Mouse (Mus musculus): Measurements from ENCODE around the gene Cyb561. TPM values are rescaled to one million over a fixed set of nuclear protein-coding genes. Genes with fewer than 3 reads are reported as not detected.
A peak's percentile ranks its signal among the peaks of the same experiment; 100 is the strongest.

Gene Cyb561
- polyA plus RNA-seq, 1 experiment from 2014 or later = 41.2 TPM

- Histone ChIP-seq H3K27me3 (replicated peaks) (peaks cover 31% of the 10 kb centered on the region), H3K4me1 (peaks cover 5% of the 10 kb centered on the region; the same call in 1 of the 2 replicates), H3K4me2 (no peak overlapping the region), H3K36me3 (no peaks in the 10 kb centered on the region), H3K9ac (no peak overlapping the region), H3K27ac (no peak overlapping the region), H3K4me3 (replicated peaks) (no peak overlapping the region), H3K9me3 (no peaks in the 10 kb centered on the region)
- 45% methylated on average over 1 of the region's 1 CpGs for WGBS
- no peak for ATAC-seq (ENCODE audit: insufficient read depth, low FRiP score, low read depth)
Measured at GRCm38 (mm10) chr11:105969516-105969915, 16.4 kb upstream of the Cyb561 start.

GRCm38 (mm10) chr11:105968948-105969347, 15.8 kb upstream of the Cyb561 start:
- no peak overlapping the region for H3K4me3 ChIP-seq (replicated peaks)
- 46% methylated on average over 10 of the region's 10 CpGs for WGBS
- no peak for ATAC-seq (ENCODE audit: insufficient read depth, low FRiP score, low read depth)
- peaks cover 5% of the 10 kb centered on the region; the same call in 1 of the 2 replicates for H3K4me1 ChIP-seq
- H3K27ac ChIP-seq = no peak overlapping the region
- H3K9ac ChIP-seq = no peak overlapping the region
- H3K27me3 ChIP-seq (replicated peaks) = peaks cover 31% of the 10 kb centered on the region
- no peaks in the 10 kb centered on the region for H3K9me3 ChIP-seq
- H3K4me2 ChIP-seq = no peak overlapping the region; the same call in 1 of the 2 replicates
- H3K36me3 ChIP-seq = no peaks in the 10 kb centered on the region

GRCm38 (mm10) chr11:105967741-105968574, 14.8 kb upstream of the Cyb561 start, which contains the start of gene Ace:
TSS of gene Ace (plus strand) at chr11:105967945.
- no peaks in the 10 kb centered on the region for H3K9me3 ChIP-seq
- under 1% methylated on average over 67 of the region's 76 CpGs for WGBS
- peaks cover 5% of the 10 kb centered on the region; the same call in 1 of the 2 replicates for H3K4me1 ChIP-seq

GRCm38 (mm10) chr11:105966288-105966687, 13.2 kb upstream of the Cyb561 start:
- no peak overlapping the region for H3K9ac ChIP-seq
- H3K36me3 ChIP-seq = no peaks in the 10 kb centered on the region
- no peak overlapping the region for H3K27ac ChIP-seq
- H3K4me1 ChIP-seq = peaks cover 5% of the 10 kb centered on the region; the same call in 1 of the 2 replicates
- H3K9me3 ChIP-seq = no peaks in the 10 kb centered on the region
- H3K27me3 ChIP-seq (replicated peaks) = peaks cover 31% of the 10 kb centered on the region
- ATAC-seq (ENCODE audit: insufficient read depth, low FRiP score, low read depth) = no peak
- no peak overlapping the region for H3K4me3 ChIP-seq (replicated peaks)
- WGBS = 69% methylated on average over 4 of the region's 4 CpGs
- no peak overlapping the region for H3K4me2 ChIP-seq

More at GRCm38 (mm10) chr11:105967741-105968574, 14.8 kb upstream of the Cyb561 start, which contains the start of gene Ace:
- no peaks in the 10 kb centered on the region for H3K36me3 ChIP-seq
- H3K4me2 ChIP-seq = peak within 1 kb of the TSS; percentile 99
- no peak within 1 kb of the TSS for H3K27ac ChIP-seq
- H3K4me3 ChIP-seq (replicated peaks) = peak within 1 kb of the TSS; percentile 56
- H3K9ac ChIP-seq = 0 out of 2 replicates have a peak within 1 kb of the TSS, but pooled peaks have one; percentile 6
- 0 out of 2 replicates have a peak, but pooled peaks have one; percentile 41 for ATAC-seq (ENCODE audit: insufficient read depth, low FRiP score, low read depth)
- peaks cover 31% of the 10 kb centered on the region for H3K27me3 ChIP-seq (replicated peaks)

GRCm38 (mm10) chr11:105964691-105965090, 11.6 kb upstream of the Cyb561 start:
- no peak for ATAC-seq (ENCODE audit: insufficient read depth, low FRiP score, low read depth)
- H3K27me3 ChIP-seq (replicated peaks) = peaks cover 28% of the 10 kb centered on the region
- peaks cover 5% of the 10 kb centered on the region; the same call in 1 of the 2 replicates for H3K4me1 ChIP-seq
- H3K4me3 ChIP-seq (replicated peaks) = no peak overlapping the region
- no peak overlapping the region for H3K9ac ChIP-seq
- H3K27ac ChIP-seq = no peak overlapping the region
- H3K9me3 ChIP-seq = no peaks in the 10 kb centered on the region
- H3K4me2 ChIP-seq = no peak overlapping the region
- WGBS = 66% methylated on average over 5 of the region's 5 CpGs
- no peaks in the 10 kb centered on the region for H3K36me3 ChIP-seq

- WGBS = 19% methylated on average over 17 of the region's 17 CpGs
- H3K4me2 ChIP-seq = peak overlapping the region; percentile 14; the same call in 1 of the 2 replicates
- H3K36me3 ChIP-seq = no peaks in the 10 kb centered on the region
- no peak overlapping the region for H3K4me3 ChIP-seq (replicated peaks)
- H3K4me1 ChIP-seq = no peaks in the 10 kb centered on the region
- H3K9ac ChIP-seq = no peak overlapping the region
- no peaks in the 10 kb centered on the region for H3K27me3 ChIP-seq (replicated peaks)
- no peak for ATAC-seq (ENCODE audit: insufficient read depth, low FRiP score, low read depth)
- no peak overlapping the region for H3K27ac ChIP-seq
- no peaks in the 10 kb centered on the region for H3K9me3 ChIP-seq
Measured at GRCm38 (mm10) chr11:105959355-105959754, 6.2 kb upstream of the Cyb561 start.

GRCm38 (mm10) chr11:105958566-105958965, 5.4 kb upstream of the Cyb561 start:
- Histone ChIP-seq H3K4me2 (no peak overlapping the region), H3K9me3 (no peaks in the 10 kb centered on the region), H3K27me3 (replicated peaks) (no peaks in the 10 kb centered on the region), H3K9ac (no peak overlapping the region), H3K4me3 (replicated peaks) (no peak overlapping the region), H3K36me3 (no peaks in the 10 kb centered on the region), H3K27ac (no peak overlapping the region), H3K4me1 (no peaks in the 10 kb centered on the region)
- WGBS = 36% methylated on average over 1 of the region's 1 CpGs
- no peak for ATAC-seq (ENCODE audit: insufficient read depth, low FRiP score, low read depth)

- H3K4me1 ChIP-seq = no peaks in the 10 kb centered on the region
- ATAC-seq (ENCODE audit: insufficient read depth, low FRiP score, low read depth) = no peak
- H3K27me3 ChIP-seq (replicated peaks) = no peaks in the 10 kb centered on the region
- H3K4me2 ChIP-seq = no peak overlapping the region
- H3K9me3 ChIP-seq = no peaks in the 10 kb centered on the region
- no peak overlapping the region for H3K27ac ChIP-seq
- H3K4me3 ChIP-seq (replicated peaks) = no peak overlapping the region
- WGBS = 55% methylated on average over 6 of the region's 6 CpGs
- H3K36me3 ChIP-seq = no peaks in the 10 kb centered on the region
- no peak overlapping the region for H3K9ac ChIP-seq
Measured at GRCm38 (mm10) chr11:105957501-105957900, 4.4 kb upstream of the Cyb561 start.

- Histone ChIP-seq H3K9me3 (no peaks in the 10 kb centered on the region), H3K4me1 (no peaks in the 10 kb centered on the region), H3K4me3 (replicated peaks) (no peak overlapping the region), H3K9ac (no peak overlapping the region), H3K4me2 (no peak overlapping the region), H3K36me3 (no peaks in the 10 kb centered on the region), H3K27ac (no peak overlapping the region), H3K27me3 (replicated peaks) (no peaks in the 10 kb centered on the region)
- ATAC-seq (ENCODE audit: insufficient read depth, low FRiP score, low read depth) = no peak
- WGBS = 89% methylated on average over 28 of the region's 28 CpGs
Measured at GRCm38 (mm10) chr11:105955815-105956430, 2.8 kb upstream of the Cyb561 start.

- WGBS = 66% methylated on average over 6 of the region's 6 CpGs
- H3K4me2 ChIP-seq = no peak overlapping the region
- H3K4me1 ChIP-seq = 0 out of 2 replicates have a peak, but pooled peaks cover under 1% of the 10 kb centered on the region
- H3K36me3 ChIP-seq = no peaks in the 10 kb centered on the region
- ATAC-seq (ENCODE audit: insufficient read depth, low FRiP score, low read depth) = no peak
- no peak overlapping the region for H3K4me3 ChIP-seq (replicated peaks)
- H3K27ac ChIP-seq = no peak overlapping the region
- H3K9ac ChIP-seq = no peak overlapping the region
- H3K9me3 ChIP-seq = no peaks in the 10 kb centered on the region
- no peaks in the 10 kb centered on the region for H3K27me3 ChIP-seq (replicated peaks)
Measured at GRCm38 (mm10) chr11:105953402-105953801, 266 bp upstream of the Cyb561 start.

GRCm38 (mm10) chr11:105952111-105952510, 1.0 kb downstream of the Cyb561 start:
- no peaks in the 10 kb centered on the region for H3K9me3 ChIP-seq
- no peaks in the 10 kb centered on the region for H3K27me3 ChIP-seq (replicated peaks)
- no peak overlapping the region for H3K4me3 ChIP-seq (replicated peaks)
- no peak overlapping the region for H3K9ac ChIP-seq
- no peak overlapping the region for H3K4me2 ChIP-seq
- 87% methylated on average over 9 of the region's 9 CpGs for WGBS
- ATAC-seq (ENCODE audit: insufficient read depth, low FRiP score, low read depth) = no peak
- H3K4me1 ChIP-seq = 0 out of 2 replicates have a peak, but pooled peaks cover 3% of the 10 kb centered on the region
- H3K27ac ChIP-seq = no peak overlapping the region
- no peaks in the 10 kb centered on the region for H3K36me3 ChIP-seq

- Histone ChIP-seq H3K4me3 (replicated peaks) (no peak overlapping the region), H3K27ac (no peak overlapping the region), H3K4me2 (no peak overlapping the region), H3K27me3 (replicated peaks) (no peaks in the 10 kb centered on the region), H3K4me1 (peaks cover 4% of the 10 kb centered on the region; the same call in 1 of the 2 replicates), H3K36me3 (no peaks in the 10 kb centered on the region), H3K9me3 (no peaks in the 10 kb centered on the region), H3K9ac (no peak overlapping the region)
- 53% methylated on average over 3 of the region's 3 CpGs for WGBS
- no peak for ATAC-seq (ENCODE audit: insufficient read depth, low FRiP score, low read depth)
Measured at GRCm38 (mm10) chr11:105951601-105952044, 1.5 kb downstream of the Cyb561 start.
